Mouse (Mus musculus): ENCODE measurements around the gene Mt1. TPM values are rescaled to one million over a fixed set of nuclear protein-coding genes. Genes with fewer than 3 reads are reported as not detected.

The Mt1 gene
- total RNA-seq, 2 experiments from 2014 or later: 482 to 504 TPM

- peak; percentile 64 to 75 for DNase-seq
- intact Hi-C loops (cut with DNase I): loop anchor here (1.0 to 10.0 kb wide), 3 partner anchors 32 to 605 kb away; no protein-coding TSS in a partner anchor
These were observed 20.5 kb downstream of the Mt1 start for GRCm38 (mm10) chr8:94199202-94199869.

- intact Hi-C loops (cut with DNase I): no loop called here
- DNase-seq: no peak
These were observed 25.2 kb downstream of the Mt1 start for GRCm38 (mm10) chr8:94204043-94204442.

- DNase-seq: peak; percentile 74 to 78
- intact Hi-C loops (cut with DNase I): no loop called here
These were observed 26.9 kb downstream of the Mt1 start for GRCm38 (mm10) chr8:94205736-94206135.

GRCm38 (mm10) chr8:94206256-94206655, 27.4 kb downstream of the Mt1 start:
- DNase-seq: no peak
- intact Hi-C loops (cut with DNase I): no loop called here

GRCm38 (mm10) chr8:94207491-94207890, 28.6 kb downstream of the Mt1 start:
- no peak for DNase-seq
- intact Hi-C loops (cut with DNase I): no loop called here

- no peak for DNase-seq
- intact Hi-C loops (cut with DNase I): no loop called here
These were observed 30.8 kb downstream of the Mt1 start for GRCm38 (mm10) chr8:94209639-94210038.

- no peak for DNase-seq
- intact Hi-C loops (cut with DNase I): no loop called here
These were observed 31.3 kb downstream of the Mt1 start for GRCm38 (mm10) chr8:94210225-94210624.

GRCm38 (mm10) chr8:94213819-94214218, 34.9 kb downstream of the Mt1 start:
- DNase-seq: no peak
- intact Hi-C loops (cut with DNase I): no loop called here

GRCm38 (mm10) chr8:94214252-94215173, 35.6 kb downstream of the Mt1 start, which contains the start of gene Nup93:
Nup93 (plus strand) TSS chr8:94214564.
- intact Hi-C loops (cut with DNase I): no loop called here
- DNase-seq: peak; percentile 95 to 96

- no peak for DNase-seq
- intact Hi-C loops (cut with DNase I): no loop called here
These were observed 48.6 kb downstream of the Mt1 start for GRCm38 (mm10) chr8:94227381-94227939.

Other genes starting within 250 kb of the Mt1 start
- 100 to 1,000 TPM; 124 to 131 TPM for gene Amfr, start 166.2 kb upstream of the Mt1 start, total RNA-seq (2021)
- 10 to 100 TPM; 21.8 to 24.1 TPM for gene Nudt21, start 142.1 kb upstream of the Mt1 start, total RNA-seq (2021)
- 10 to 100 TPM; 33.4 to 33.9 TPM for gene Ogfod1, start 141.9 kb upstream of the Mt1 start, total RNA-seq (2021)
- 1 to 10 TPM; 7.9 to 8.4 TPM for gene Bbs2, start 80.2 kb upstream of the Mt1 start, total RNA-seq (2021)
- not detected for gene Mt4, start 41.9 kb upstream of the Mt1 start, total RNA-seq (2021)
- gene Mt3, start 26.5 kb upstream of the Mt1 start, total RNA-seq (2021): 1 to 10 TPM; 1.9 to 4.1 TPM
- gene Mt2, start 6.4 kb upstream of the Mt1 start, total RNA-seq (2021): 100 to 1,000 TPM; 160 to 162 TPM
- 10 to 100 TPM; 15.1 to 15.2 TPM for gene Nup93, start 35.5 kb downstream of the Mt1 start, total RNA-seq (2021)
- gene Slc12a3, start 150.1 kb downstream of the Mt1 start, total RNA-seq (2021): under 1 TPM; 0.33 to 0.38 TPM
- 100 to 1,000 TPM; 281 to 377 TPM for gene Herpud1, start 207.4 kb downstream of the Mt1 start, total RNA-seq (2021)